Mouse (Mus musculus): ENCODE measurements at regions not wholly inside any gene's neighbourhood (a gene's known extent, or its start where the extent isn't known, plus 50 kb on each side); places are given as distances from the start of the nearest gene placed in this dataset.

GRCm38 (mm10) chr4:105467811-105468210 is 310.7 kb downstream of the Plpp3 start:
- no peak for DNase-seq (ENCODE audit: low spot score)

GRCm38 (mm10) chr4:105469300-105469821 is 312.2 kb downstream of the Plpp3 start:
- DNase-seq (ENCODE audit: low spot score), result no peak

GRCm38 (mm10) chr4:105474765-105475560 is 314.7 kb upstream of the Gm12728 start:
- DNase-seq (ENCODE audit: low spot score), result no peak

DNA sequence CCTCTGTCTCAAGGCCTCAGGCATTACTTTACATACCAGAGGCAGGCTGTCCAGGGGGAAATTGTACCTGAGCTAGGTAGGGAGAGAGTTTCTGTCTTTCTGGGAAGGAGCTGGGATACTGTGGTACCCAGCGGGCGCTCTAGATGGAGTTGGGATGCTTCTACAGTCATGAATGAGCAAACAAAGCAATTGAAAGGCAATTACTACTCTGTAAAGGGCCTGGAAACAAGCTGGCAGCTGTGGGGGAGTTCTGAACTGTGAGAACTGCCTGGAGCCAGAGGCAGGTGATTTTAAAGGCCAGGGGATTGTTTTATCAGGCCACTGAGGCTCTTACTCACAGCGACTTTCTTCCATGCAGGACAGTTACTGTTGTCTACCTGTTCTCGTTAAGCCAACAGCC is 313.3 kb upstream of the Gm12728 start:
- DNase-seq (ENCODE audit: low spot score), result no peak

- DNase-seq (ENCODE audit: low spot score), result no peak
These were observed 303.3 kb upstream of the Gm12728 start for GRCm38 (mm10) chr4:105486376-105486775.

DNA sequence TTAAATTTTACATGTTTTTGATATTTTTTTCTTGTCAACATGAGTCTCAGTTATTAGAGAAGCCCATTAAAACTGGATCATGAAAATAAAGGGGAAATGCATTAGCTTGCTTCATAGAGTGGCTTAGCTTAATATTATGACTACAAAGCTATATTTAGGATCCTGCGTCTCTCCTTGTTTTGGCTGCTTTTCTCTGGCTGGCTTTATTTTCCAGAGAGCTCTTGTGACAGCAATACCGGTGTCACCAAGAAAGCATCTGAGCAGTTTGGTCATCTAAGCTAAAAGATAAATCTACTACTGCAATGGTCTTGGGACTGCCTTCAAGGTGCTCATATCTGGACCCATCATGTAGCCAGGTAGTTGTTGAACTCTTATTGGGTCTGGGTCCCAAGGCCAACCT is 293.5 kb upstream of the Gm12728 start:
- no peak for DNase-seq (ENCODE audit: low spot score)

DNA sequence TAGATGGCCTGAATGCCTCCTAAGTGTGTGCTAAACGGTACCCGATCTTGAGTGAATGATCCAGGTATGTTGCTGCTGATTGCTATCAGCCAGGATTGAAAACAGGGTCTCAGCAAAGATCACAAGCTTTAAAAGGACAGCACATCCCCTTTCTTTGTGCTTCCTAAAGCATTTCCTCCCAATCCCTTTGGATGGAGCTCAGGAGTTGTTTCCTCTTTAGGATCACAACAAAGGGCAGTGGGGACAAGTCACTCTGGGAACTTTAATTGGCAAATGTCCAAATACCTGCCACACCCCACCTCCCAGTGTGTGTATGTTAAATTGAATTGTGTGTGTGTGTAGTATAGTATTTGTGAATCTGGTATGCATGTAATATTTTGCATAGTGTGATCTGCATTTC is 283.5 kb upstream of the Gm12728 start:
- no peak for DNase-seq (ENCODE audit: low spot score)

GRCm38 (mm10) chr4:105507221-105507620 is 282.4 kb upstream of the Gm12728 start:
- no peak for DNase-seq (ENCODE audit: low spot score)

GRCm38 (mm10) chr4:105509091-105509490 is 280.6 kb upstream of the Gm12728 start:
- no peak for DNase-seq (ENCODE audit: low spot score)

DNA sequence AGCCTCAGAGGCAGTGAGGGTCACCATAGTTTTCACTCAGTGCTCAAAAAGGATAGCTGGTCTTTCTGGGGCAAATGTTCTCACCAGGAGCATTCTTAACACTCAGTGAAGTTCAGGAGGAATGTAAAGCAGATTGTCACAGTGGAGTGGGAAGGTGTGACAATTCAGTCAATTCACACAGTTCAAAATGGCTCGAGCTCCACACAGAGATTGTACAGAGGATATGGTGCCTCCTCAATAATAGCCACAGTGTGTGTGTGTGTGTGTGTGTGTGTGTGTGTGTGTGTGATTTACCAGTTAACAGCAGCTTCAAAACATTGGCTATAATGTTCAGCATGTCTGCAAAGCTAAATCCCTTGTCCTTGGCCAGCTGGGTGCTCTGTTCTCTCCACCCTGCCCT is 279.3 kb upstream of the Gm12728 start:
- DNase-seq (ENCODE audit: low spot score), result no peak

DNA sequence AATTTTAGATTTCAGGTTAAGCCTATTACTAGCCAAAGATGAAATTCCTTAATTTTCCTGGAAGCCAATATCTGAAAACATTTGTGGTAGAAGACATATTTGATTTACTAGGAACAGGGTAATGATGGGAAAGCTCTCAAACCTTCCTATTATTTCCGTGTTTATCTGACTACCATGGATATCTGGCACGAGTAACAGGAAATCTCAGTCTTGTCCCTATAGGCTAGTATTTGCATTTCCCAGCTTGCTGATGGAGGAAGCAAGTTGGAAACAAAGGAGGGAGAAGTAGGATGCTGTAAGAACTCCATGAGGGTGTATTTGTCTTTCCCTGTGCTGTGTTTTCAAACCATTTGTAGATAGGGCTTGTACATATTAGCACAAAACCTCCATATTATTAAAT is 264.5 kb upstream of the Gm12728 start:
- no peak for DNase-seq (ENCODE audit: low spot score)

- no peak for DNase-seq (ENCODE audit: low spot score)
These were observed 262.9 kb upstream of the Gm12728 start for GRCm38 (mm10) chr4:105526755-105527154.

- DNase-seq (ENCODE audit: low spot score), result no peak
These were observed 262.4 kb upstream of the Gm12728 start for GRCm38 (mm10) chr4:105527316-105527715.

DNA sequence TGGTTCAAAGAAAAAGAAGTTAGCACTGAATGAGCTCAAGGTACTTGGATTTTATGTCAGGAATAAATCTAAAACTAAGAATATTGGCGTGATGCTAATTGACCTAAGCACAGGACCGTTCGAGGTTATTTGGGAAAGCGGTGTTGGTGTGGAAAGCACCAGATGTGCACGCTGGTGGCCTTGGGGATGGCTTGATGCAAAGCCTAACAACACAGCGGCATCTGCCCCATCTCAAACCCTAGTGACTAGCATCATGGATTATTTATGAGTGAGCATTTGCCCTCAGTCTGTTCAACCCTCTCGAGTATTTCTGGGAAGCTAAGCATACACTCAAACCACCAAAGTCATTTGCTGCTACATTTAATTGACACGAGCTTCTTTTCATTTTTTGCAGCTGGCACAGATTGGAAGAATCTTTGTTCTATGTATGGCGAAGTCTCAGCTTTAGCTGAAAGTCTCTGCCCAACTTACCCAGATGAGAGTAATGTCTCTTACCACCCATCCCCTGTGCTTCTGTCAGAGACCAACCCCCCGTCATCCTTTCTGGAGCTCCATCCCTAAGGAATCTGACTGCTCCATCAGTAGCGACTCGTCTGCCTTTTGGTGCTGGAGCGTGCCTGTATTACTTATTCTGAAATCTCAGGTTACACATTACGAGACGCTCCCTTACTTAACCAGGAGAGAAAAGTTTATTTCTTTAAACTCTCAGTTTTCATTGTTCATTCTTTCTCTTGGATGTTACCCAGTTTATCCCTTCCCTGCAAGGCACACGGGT is 257.8 kb upstream of the Gm12728 start:
- no peak for DNase-seq (ENCODE audit: low spot score)

- DNase-seq (ENCODE audit: low spot score), result no peak
These were observed 254.2 kb upstream of the Gm12728 start for GRCm38 (mm10) chr4:105535451-105535850.

DNA sequence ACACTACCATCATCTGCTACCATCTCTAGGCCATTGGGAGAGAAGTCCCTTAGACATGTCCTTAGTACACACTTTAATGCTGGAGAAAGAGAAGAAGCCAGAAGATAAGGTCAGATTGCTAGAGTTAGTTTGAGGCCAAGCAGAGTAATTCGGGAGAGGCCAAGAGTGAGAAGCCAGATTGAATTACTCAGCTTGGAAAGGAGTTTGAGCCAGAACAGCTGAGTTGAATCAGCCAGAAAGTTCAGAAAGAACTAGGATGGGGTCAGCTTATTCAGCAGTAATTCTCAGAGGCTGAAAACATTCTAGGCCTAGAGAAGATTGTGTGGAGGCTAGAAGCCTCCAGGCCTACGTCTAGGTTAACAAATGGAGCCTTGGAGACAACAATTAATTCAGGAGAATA is 244.2 kb upstream of the Gm12728 start:
- DNase-seq (ENCODE audit: low spot score), result no peak

DNA sequence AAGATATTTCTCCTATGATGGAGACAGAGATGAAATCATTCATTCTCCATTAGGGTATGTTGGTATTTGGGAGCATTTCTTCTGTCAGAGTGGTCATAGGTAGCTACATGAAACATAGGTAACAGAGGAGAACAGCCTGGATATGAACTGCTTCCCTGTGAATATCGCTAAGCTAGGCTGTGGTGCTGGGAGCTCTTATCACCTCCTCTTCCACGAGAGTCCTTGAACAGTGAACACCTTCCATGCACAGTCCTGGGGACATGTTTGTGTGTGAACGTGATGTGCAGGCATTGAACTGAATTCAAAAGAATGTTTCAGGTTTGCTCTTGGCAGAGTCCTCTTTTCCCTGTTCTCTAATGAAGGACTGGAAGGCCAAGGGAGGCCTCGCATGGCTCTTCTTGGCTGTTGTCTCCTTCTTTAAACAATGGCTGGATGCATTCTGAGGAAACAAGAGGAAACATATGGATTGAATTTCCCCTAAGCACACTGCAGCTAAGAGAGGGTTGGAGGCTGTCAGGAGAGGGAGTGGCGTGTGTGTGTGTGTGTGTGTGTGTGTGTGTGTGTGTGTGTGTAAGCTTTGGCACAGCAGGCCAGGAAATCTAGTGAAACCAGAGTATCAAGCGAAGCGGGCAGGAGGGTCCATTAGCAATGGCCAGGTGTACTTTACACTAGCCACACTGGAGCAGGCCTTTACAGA is 239.8 kb upstream of the Gm12728 start:
- no peak for DNase-seq (ENCODE audit: low spot score)

GRCm38 (mm10) chr4:105551966-105552685 is 237.5 kb upstream of the Gm12728 start:
- no peak for DNase-seq (ENCODE audit: low spot score)

DNA sequence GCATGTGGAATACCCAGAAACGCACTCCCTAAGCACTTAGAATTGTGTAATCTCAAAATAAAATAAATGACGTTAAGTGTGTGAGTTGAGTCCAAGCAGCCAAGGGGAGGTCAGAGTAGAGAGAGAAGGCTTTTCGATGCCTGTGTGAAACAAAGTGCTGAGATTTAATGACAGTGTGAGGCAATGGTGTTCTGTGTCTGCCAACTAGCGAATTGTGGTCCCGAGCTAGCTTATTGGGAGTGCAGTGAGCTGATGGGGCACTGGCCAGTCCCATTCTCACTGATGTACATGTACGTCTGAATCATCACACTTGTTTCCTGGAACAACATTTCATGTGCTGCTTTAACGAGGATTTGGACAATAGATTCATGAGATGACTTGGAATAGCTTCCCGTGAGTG is 234.7 kb upstream of the Gm12728 start:
- DNase-seq (ENCODE audit: low spot score), result no peak

GRCm38 (mm10) chr4:105555941-105556340 is 233.7 kb upstream of the Gm12728 start:
- DNase-seq (ENCODE audit: low spot score), result no peak

GRCm38 (mm10) chr4:105557396-105557795 is 232.3 kb upstream of the Gm12728 start:
- no peak for DNase-seq (ENCODE audit: low spot score)

DNA sequence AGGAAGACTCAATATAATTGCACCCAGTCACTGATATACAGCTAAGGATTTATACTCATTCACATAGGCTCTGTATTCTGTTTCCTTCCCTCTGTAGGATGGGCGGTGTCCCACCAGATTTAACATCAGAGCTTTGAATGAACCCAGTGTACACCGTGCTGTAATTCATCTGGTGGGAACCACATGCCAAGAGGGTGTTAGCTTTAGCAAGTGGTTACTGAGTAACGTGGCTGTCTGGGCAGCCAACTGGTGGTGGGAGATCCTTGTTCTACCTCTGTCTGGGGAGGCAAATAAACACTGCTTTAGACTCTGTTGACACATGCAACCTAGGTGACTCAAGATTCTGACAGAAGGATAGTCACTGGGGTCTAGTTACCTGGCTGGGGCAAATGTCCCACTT is 229.6 kb upstream of the Gm12728 start:
- no peak for DNase-seq (ENCODE audit: low spot score)

All from c-Kit-positive CD71-positive TER-119-positive erythroid progenitor cells, embryonic 14.5 days (primary cell).